Mouse (Mus musculus): ENCODE results near the gene Lgals2.
"Not testable (repeated sequence)": the region's sequence is repeated elsewhere in the genome, so short reads cannot be mapped to it uniquely, and the experiment has no call there.

Gene Lgals2

DNA sequence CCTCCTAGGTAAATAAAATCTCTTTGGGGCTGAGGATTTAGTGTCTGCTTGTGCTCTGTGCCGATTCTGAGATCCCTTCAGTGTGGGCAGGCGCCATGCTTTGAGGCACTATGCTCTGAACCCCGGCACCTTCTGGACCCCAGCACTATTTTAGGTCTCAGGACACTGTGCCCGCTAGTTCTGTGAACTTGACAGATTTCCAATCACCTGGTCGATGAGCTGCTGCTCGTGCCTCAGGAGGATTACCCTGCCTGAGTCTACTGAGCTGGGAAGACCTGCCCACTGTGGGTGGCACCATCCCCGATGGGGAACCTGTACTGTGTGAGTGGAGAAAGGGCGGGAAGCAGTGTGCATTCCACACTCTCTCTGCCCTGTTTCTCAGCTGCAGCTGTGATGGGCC lies 19.7 kb upstream of the Lgals2 start:
- DNase-seq (ENCODE audit: low spot score in 2 of 2) = no peak

DNA sequence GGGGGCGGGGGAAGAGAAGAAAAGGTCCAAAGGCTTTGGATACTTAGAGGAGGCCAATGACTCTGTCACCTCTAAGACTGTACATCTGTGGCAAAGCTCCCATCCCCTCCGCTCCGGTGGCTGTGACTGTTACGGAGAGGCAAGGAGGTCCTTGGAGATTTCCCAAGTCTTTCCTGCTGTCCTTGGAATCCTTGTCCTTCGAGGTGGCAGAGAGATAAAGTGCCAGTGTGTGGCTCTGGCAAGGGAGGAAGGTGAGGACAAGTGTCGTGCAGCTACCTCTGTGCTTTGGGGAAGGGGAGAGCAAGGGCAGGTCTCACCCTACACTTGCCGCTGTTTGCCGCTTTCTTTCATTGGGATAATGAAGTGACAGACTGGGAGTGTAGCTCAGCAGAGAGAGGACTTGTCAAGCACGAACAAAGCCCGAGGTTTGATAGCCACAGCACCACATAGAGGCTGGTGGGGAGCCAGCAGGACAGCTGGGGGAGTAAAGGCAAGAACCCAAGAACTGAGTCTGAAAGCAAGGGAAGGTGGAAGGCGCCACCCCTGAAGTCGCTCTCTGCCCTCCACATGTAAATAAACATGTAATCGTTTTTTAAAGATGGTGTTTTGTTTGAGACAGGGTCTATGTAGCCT lies 18.6 kb upstream of the Lgals2 start:
- no peak for DNase-seq (ENCODE audit: low spot score in 2 of 2)

GRCm38 (mm10) chr15:78872021-78872608 lies 16.8 kb upstream of the Lgals2 start:
- DNase-seq (ENCODE audit: low spot score in 2 of 2) = no peak

- DNase-seq (ENCODE audit: low spot score in 2 of 2) = peak; percentile 29 to 59
Observed at GRCm38 (mm10) chr15:78869775-78870174, 14.4 kb upstream of the Lgals2 start.

GRCm38 (mm10) chr15:78868826-78869233 lies 13.5 kb upstream of the Lgals2 start:
- DNase-seq (ENCODE audit: low spot score in 2 of 2) = no peak

GRCm38 (mm10) chr15:78868398-78868797 lies 13.1 kb upstream of the Lgals2 start:
- DNase-seq (ENCODE audit: low spot score in 2 of 2) = peak in 1 of 2 experiments; percentile 26

GRCm38 (mm10) chr15:78863852-78864253 lies 8.5 kb upstream of the Lgals2 start:
- no peak for DNase-seq (ENCODE audit: low spot score in 2 of 2)

GRCm38 (mm10) chr15:78863154-78863553 lies 7.8 kb upstream of the Lgals2 start:
- DNase-seq (ENCODE audit: low spot score in 2 of 2) = no peak

- no peak for DNase-seq (ENCODE audit: low spot score in 2 of 2)
Observed at GRCm38 (mm10) chr15:78862280-78862679, 7.0 kb upstream of the Lgals2 start.

GRCm38 (mm10) chr15:78859714-78860113 lies 4.4 kb upstream of the Lgals2 start:
- DNase-seq (ENCODE audit: low spot score in 2 of 2) = no peak

DNA sequence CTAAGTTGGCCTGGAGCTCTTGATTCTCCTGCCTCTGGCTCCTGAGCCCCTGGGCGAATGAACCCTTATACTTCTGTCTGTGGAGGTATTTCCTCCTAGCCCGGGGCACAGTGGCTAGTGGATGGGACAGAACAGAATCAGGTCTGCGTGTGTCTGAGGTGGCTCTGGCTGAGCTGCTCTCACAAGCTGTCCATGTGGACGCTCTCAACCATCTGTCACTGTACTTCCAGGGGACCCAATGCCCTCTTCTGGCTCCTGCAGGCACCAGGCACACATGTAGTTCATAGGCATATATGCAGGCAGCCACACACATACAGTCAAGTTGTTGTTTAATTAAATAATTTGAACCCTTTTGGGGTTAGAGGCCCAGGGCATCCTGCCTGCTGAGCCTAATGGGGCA lies 4.0 kb upstream of the Lgals2 start:
- no peak for DNase-seq (ENCODE audit: low spot score in 2 of 2)

- peak in 1 of 2 experiments; percentile 34 for DNase-seq (ENCODE audit: low spot score in 2 of 2)
Observed at GRCm38 (mm10) chr15:78857009-78857408, 1.7 kb upstream of the Lgals2 start.

GRCm38 (mm10) chr15:78851505-78852153 lies 3.7 kb downstream of the Lgals2 start:
- peak; percentile 93 to 94 for DNase-seq (ENCODE audit: low spot score in 2 of 2)

DNA sequence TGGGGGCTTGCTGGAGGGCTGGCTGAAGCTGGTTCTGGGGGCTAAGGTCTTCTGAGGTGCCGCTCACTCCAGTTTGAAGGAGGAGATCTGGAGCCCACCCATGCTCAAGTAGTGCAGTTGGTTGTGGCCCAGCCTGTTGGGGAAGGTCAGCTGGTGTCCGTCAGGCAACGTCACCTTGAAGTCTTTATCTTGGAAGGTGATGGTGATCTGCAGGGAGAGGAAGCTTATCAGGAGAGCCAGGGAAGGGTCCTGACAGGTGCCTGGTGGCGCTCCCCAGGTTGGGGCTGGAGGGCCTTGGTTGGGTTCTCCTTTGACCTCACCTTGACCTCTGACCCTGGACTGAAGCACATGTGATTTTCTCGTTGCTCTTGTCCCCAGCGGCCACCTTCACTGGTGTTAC lies 4.4 kb downstream of the Lgals2 start:
- DNase-seq (ENCODE audit: low spot score in 2 of 2) = no peak

DNA sequence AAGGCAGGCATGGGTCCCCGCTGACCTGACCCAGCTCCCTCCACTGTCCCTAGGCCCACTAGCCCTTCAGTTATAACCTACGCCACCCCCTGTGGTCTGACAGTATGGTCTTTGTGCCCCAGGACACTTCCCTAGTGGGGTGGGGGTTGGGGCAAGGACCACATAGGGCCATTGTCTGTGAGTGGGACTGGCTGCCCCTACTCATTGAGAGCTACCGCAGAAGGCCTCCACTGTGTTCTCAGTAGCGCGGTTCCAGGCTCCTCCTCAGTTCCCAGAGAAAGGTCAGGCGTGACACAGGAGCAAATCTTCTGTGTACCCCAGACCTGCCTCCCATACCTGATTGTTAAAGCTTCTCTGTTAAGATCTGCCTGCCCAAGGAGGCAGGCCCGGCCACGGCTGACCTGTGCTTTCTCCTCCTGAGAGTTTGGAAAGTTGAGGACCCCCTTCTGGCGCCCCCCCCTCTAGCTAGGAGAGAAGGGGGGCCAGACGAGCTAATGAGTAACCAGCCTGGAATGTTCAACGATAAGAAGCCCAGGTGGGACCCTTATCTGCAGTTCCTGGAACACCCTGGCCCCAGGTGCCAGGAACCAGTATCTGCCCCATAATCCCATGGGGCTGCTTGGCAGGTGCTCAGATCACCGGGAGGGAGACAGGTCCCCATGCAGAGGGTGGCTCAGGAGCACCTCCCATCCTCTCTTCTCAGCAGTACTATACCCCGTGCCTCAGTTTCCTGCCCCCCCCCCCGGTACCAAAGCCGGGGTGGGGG lies 5.1 kb downstream of the Lgals2 start:
- DNase-seq (ENCODE audit: low spot score in 2 of 2) = no peak

- no peak for DNase-seq (ENCODE audit: low spot score in 2 of 2)
Observed at GRCm38 (mm10) chr15:78849485-78849884, 5.8 kb downstream of the Lgals2 start.

GRCm38 (mm10) chr15:78848467-78848866 lies 6.9 kb downstream of the Lgals2 start:
- DNase-seq (ENCODE audit: low spot score in 2 of 2) = peak; percentile 83 to 88

DNA sequence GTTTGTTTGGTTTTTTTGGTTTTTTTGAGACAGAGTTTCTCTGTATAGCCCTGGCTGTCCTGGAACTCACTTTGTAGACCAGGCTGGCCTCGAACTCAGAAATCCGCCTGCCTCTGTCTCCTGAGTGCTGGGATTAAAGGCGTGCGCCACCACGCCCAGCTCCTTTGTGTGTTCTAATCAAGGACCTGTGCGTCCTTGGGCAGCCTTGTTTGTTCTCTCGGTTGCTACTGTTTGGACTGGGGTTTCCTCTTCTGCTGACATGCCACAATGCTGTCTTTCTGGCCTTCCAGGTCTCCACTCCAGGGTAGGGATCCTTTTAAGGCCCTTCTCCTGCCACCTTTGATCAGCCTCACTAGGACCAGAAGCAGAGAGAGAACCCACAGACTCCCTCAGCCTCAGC lies 8.5 kb downstream of the Lgals2 start:
- not testable (repeated sequence) for DNase-seq (ENCODE audit: low spot score in 2 of 2)

DNA sequence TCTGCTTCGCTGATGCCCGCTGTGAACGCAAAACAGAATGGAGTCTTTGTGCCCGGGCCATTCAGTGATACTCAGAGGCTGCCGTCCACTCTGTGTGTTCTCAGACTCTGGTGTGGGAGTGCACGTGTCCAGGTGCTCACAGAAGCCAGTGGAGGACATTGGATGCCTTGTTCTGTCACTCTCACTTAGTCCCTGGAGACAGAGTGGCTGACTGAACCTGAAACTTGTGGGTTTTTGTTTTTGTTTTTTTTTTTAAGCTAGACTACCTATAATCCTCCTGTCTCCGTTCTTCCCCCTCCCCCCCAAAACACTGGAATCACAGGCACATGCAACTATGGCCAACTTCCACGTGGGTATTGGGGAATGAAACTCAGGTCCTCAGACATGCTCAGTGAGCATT lies 9.0 kb downstream of the Lgals2 start:
- no peak for DNase-seq (ENCODE audit: low spot score in 2 of 2)

- DNase-seq (ENCODE audit: low spot score in 2 of 2) = no peak
Observed at GRCm38 (mm10) chr15:78845867-78846266, 9.5 kb downstream of the Lgals2 start.

DNA sequence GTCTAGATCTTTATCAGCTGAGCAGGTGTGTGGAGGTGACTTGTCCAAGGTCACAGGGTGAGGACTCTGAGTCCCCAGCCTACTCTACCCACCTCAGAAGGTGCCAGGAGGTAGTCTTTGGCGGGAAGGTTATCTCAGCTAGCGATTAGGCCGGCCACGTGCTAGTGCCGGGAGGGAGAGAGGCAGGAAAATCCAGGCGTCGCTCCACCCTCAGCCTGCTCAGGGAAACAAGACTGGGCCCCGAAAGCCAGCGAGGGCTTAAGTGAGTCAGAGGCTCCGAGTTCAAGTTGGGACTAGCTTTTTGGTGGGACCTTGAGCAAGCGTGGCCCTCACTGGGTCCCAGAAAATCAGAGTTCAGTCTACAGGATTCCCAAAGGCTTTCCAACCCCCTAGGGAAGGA lies 10.0 kb downstream of the Lgals2 start:
- DNase-seq (ENCODE audit: low spot score in 2 of 2) = no peak

GRCm38 (mm10) chr15:78844791-78845190 lies 10.5 kb downstream of the Lgals2 start:
- no peak for DNase-seq (ENCODE audit: low spot score in 2 of 2)
